Mouse (Mus musculus) cerebellum, adult 2 months (tissue): ENCODE data around the gene Ppp1r9b.

Experiments
- CTCF ChIP-seq: fragments of 200-500 bp; IDR thresholded peaks from 2 replicates; pipeline ENCODE4 v1.5.1; 2011; ENCODE audit warnings: low read depth, mild to moderate bottlenecking, control low read depth, low read length, moderate library complexity, borderline replicate concordance; ENCODE audit not compliant: insufficient read depth
- POLR2A ChIP-seq: fragments of 200-500 bp; IDR thresholded peaks from 2 replicates; pipeline ENCODE4 v1.6.1; 2011; ENCODE audit warnings: low read length, control low read depth, borderline replicate concordance; ENCODE audit not compliant: insufficient read depth

DNA sequence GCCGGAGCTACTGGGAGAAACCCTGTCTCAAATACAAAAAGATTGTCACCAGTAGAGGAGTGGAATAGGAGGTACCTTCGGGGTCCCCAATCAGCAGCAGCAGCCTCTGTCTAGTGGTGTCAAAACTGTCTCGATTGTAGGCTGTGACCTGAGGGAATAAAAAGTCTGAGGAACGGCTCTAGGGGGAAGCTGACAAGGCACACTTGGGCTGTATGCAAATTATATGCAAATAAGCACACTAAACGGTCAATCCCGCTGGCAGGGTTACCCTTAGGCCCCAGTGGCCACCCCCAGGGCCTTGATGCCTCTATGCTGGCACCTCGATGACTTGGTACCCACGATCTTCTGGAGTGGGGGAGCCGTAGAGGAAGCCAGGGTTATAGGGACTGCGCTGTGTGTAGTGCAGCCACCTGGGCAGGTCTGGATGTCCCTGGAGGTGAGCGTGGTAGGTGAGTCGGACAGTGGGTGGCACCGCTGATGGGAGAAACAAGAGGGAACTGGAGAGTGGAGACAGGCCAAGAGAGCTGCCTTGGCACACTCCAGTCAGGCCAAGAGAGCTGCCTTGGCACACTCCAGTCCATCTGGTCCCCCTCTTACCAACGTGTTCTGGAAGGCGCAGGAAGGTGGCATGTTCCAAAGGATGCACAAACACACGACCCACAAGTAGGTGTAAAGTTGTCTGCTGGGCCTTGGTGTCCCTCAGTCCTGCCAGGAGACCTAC, 18.8 kb upstream of the Ppp1r9b start:
- TF ChIP-seq CTCF (no peak), POLR2A (no peak)
